ENCODE assay signal across 10 mouse cellular contexts in genomic region chr6:38492550-38492949, GRCm38 (mm10). TPM values are rescaled to one million over a fixed set of nuclear protein-coding genes. Genes with fewer than 3 reads are reported as not detected.
A peak's percentile ranks its signal among the peaks of the same experiment; 100 is the strongest.
DNase-seq lines count a peak whose midpoint lies in the region; ATAC-seq and TF ChIP-seq lines count a peak whose summit lies in the region.
"Had no signal": no experiment of that assay in that cellular context is flagged by ENCODE, and none has a peak within 500 bp of the region (broad histone marks: within the 10 kb centered on the region; RNA-seq: fewer than 3 reads in every experiment).

No protein-coding gene starts in this region.

- WGBS in heart, postnatal 0 days = 82% methylated on average over 3 of the region's 3 CpGs
- WGBS in heart, embryonic 10.5 days = 79% methylated on average over 3 of the region's 3 CpGs
- WGBS in midbrain, postnatal 0 days = 85% methylated on average over 3 of the region's 3 CpGs

- H3K9ac ChIP-seq in heart, postnatal 0 days (replicated peaks; ENCODE audit: low read depth, low read length) = no peak overlapping the region
- no peak overlapping the region for H3K9ac ChIP-seq in midbrain, postnatal 0 days (replicated peaks; ENCODE audit: low read length, poor library complexity, severe bottlenecking)
- H3K9ac ChIP-seq: embryonic facial prominence, embryonic 13.5 days; liver, embryonic 15.5 days had no signal

- no peak overlapping the region for H3K4me3 ChIP-seq in heart, postnatal 0 days (ENCODE audit: low read depth, low read length)
- no peak overlapping the region for H3K4me3 ChIP-seq in heart, embryonic 10.5 days
- no peak overlapping the region for H3K4me3 ChIP-seq in midbrain, postnatal 0 days (ENCODE audit: low read depth, low read length)
- H3K4me3 ChIP-seq: embryonic facial prominence, embryonic 13.5 days; liver, embryonic 15.5 days had no signal

- TF ChIP-seq EP300 in heart, postnatal 0 days (IDR thresholded peaks at IDR 0.05; ENCODE audit: low read depth) = no peak

- H3K27me3 ChIP-seq in heart, postnatal 0 days (ENCODE audit: control insufficient read depth, insufficient read depth, low read length) = no peaks in the 10 kb centered on the region
- H3K27me3 ChIP-seq in heart, embryonic 10.5 days (ENCODE audit: insufficient read depth, poor library complexity, severe bottlenecking) = no peaks in the 10 kb centered on the region
- H3K27me3 ChIP-seq in midbrain, postnatal 0 days (ENCODE audit: insufficient read depth, low read length) = no peaks in the 10 kb centered on the region
- H3K27me3 ChIP-seq: embryonic facial prominence, embryonic 13.5 days; liver, embryonic 15.5 days had no signal

- H3K4me2 ChIP-seq in heart, postnatal 0 days (ENCODE audit: low read depth, low read length) = no peak overlapping the region
- no peak overlapping the region for H3K4me2 ChIP-seq in midbrain, postnatal 0 days (ENCODE audit: low read depth, low read length, poor library complexity, severe bottlenecking)
- H3K4me2 ChIP-seq: embryonic facial prominence, embryonic 13.5 days; liver, embryonic 15.5 days had no signal

- ATAC-seq in heart, postnatal 0 days (ENCODE audit: insufficient read depth, low read depth) = no peak
- ATAC-seq in midbrain, postnatal 0 days (ENCODE audit: low FRiP score) = no peak

- no peak overlapping the region for H3K27ac ChIP-seq in heart, postnatal 0 days (ENCODE audit: low read depth)
- no peak overlapping the region for H3K27ac ChIP-seq in heart, embryonic 10.5 days
- H3K27ac ChIP-seq in midbrain, postnatal 0 days (ENCODE audit: low read depth, low read length) = no peak overlapping the region
- H3K27ac ChIP-seq: embryonic facial prominence, embryonic 13.5 days; liver, embryonic 15.5 days had no signal

- TF ChIP-seq CTCF in heart, postnatal 0 days (IDR thresholded peaks at IDR 0.05; ENCODE audit: low read depth) = peak; percentile 67
- TF ChIP-seq CTCF in midbrain, postnatal 0 days (IDR thresholded peaks at IDR 0.05) = peak; percentile 76

- no peaks in the 10 kb centered on the region for H3K9me3 ChIP-seq in heart, postnatal 0 days (replicated peaks; ENCODE audit: control insufficient read depth, low read length)
- H3K9me3 ChIP-seq in heart, embryonic 10.5 days = no peaks in the 10 kb centered on the region
- H3K9me3 ChIP-seq in midbrain, postnatal 0 days (ENCODE audit: low read length) = no peaks in the 10 kb centered on the region
- H3K9me3 ChIP-seq: embryonic facial prominence, embryonic 13.5 days; liver, embryonic 15.5 days had no signal

- DNase-seq in heart, postnatal 0 days (ENCODE audit: low spot score) = no peak
- no peak for DNase-seq in heart, embryonic 10.5 days (ENCODE audit: low spot score)
- DNase-seq in 3T3-L1 (ENCODE audit: low read depth, low spot score) = peak; percentile 75
- DNase-seq in NIH3T3 (ENCODE audit: low read depth) = peak; percentile 70
- peak; percentile 22 for DNase-seq in cerebellum, adult 9-11 months
- DNase-seq in induced T-regulatory cell, adult 2 months (ENCODE audit: low read depth) = peak; percentile 79
- DNase-seq in midbrain, postnatal 0 days (ENCODE audit: low spot score) = peak; percentile 36
- DNase-seq in thymus, postnatal 14 days = peak; percentile 71

- peaks cover 57% of the 10 kb centered on the region for H3K36me3 ChIP-seq in heart, postnatal 0 days (replicated peaks; ENCODE audit: control insufficient read depth, insufficient read depth, low read length)
- peaks cover 53% of the 10 kb centered on the region for H3K36me3 ChIP-seq in heart, embryonic 10.5 days
- peaks cover 24% of the 10 kb centered on the region for H3K36me3 ChIP-seq in midbrain, postnatal 0 days (ENCODE audit: insufficient read depth, low read length)

- no peaks in the 10 kb centered on the region for H3K4me1 ChIP-seq in heart, postnatal 0 days (ENCODE audit: control insufficient read depth, insufficient read depth)
- no peaks in the 10 kb centered on the region for H3K4me1 ChIP-seq in heart, embryonic 10.5 days
- no peaks in the 10 kb centered on the region for H3K4me1 ChIP-seq in midbrain, postnatal 0 days (ENCODE audit: insufficient read depth, low read length)
- H3K4me1 ChIP-seq: embryonic facial prominence, embryonic 13.5 days; liver, embryonic 15.5 days had no signal

RNA-seq across cellular contexts. Expression of gene Fmc1, which starts 40.8 kb away (rescaled TPM):
- 119 and 185 TPM in 2 replicates for total RNA-seq in heart, postnatal 0 days (2014; rRNA removed; ENCODE audit: low replicate concordance)
- polyA plus RNA-seq in heart, postnatal 0 days (2015; fragmentation: Nextera tagmentation; extraction: Ambion mirVana) = 453 and 460 TPM in 2 replicates
- polyA plus RNA-seq in heart, embryonic 10.5 days (2016; fragmentation: Nextera tagmentation; extraction: Ambion mirVana) = 138 and 187 TPM in 2 replicates
- total RNA-seq in midbrain, postnatal 0 days (2014; rRNA removed) = 48.3 and 48.4 TPM in 2 replicates
- 226 and 228 TPM in 2 replicates for polyA plus RNA-seq in midbrain, postnatal 0 days (2015; fragmentation: Nextera tagmentation; extraction: Ambion mirVana)

RNA-seq across cellular contexts. Expression of gene Luc7l2, which starts 58.6 kb away (rescaled TPM):
- 41.0 and 55.8 TPM in 2 replicates for total RNA-seq in heart, postnatal 0 days (2014; rRNA removed; ENCODE audit: low replicate concordance)
- 23.4 and 23.5 TPM in 2 replicates for polyA plus RNA-seq in heart, postnatal 0 days (2015; fragmentation: Nextera tagmentation; extraction: Ambion mirVana)
- polyA plus RNA-seq in heart, embryonic 10.5 days (2016; fragmentation: Nextera tagmentation; extraction: Ambion mirVana) = 32.8 and 33.5 TPM in 2 replicates
- 51.5 and 88.0 TPM in 2 replicates for total RNA-seq in midbrain, postnatal 0 days (2014; rRNA removed)
- 26.2 and 40.3 TPM in 2 replicates for polyA plus RNA-seq in midbrain, postnatal 0 days (2015; fragmentation: Nextera tagmentation; extraction: Ambion mirVana)

RNA-seq across cellular contexts. Expression of gene Ubn2, which starts 58.8 kb away (rescaled TPM):
- total RNA-seq in heart, postnatal 0 days (2014; rRNA removed; ENCODE audit: low replicate concordance) = 14.6 and 16.5 TPM in 2 replicates
- polyA plus RNA-seq in heart, postnatal 0 days (2015; fragmentation: Nextera tagmentation; extraction: Ambion mirVana) = 4.8 and 4.9 TPM in 2 replicates
- polyA plus RNA-seq in heart, embryonic 10.5 days (2016; fragmentation: Nextera tagmentation; extraction: Ambion mirVana) = 8.8 and 12.5 TPM in 2 replicates
- 24.0 and 32.5 TPM in 2 replicates for total RNA-seq in midbrain, postnatal 0 days (2014; rRNA removed)
- polyA plus RNA-seq in midbrain, postnatal 0 days (2015; fragmentation: Nextera tagmentation; extraction: Ambion mirVana) = 10.4 and 13.5 TPM in 2 replicates

Comparison
In these comparisons a context has a peak if more than half of its experiments do, and no peak if none do; other contexts are left out.
1. DNase-seq: peak in 3T3-L1 (single experiment), NIH3T3 (single experiment), cerebellum, adult 9-11 months (single experiment), induced T-regulatory cell, adult 2 months (single experiment), midbrain, postnatal 0 days (single experiment) and thymus, postnatal 14 days (single experiment); none in heart, postnatal 0 days (single experiment) and heart, embryonic 10.5 days (single experiment).